Mouse (Mus musculus): ENCODE data around the gene Usp17le. TPM values are rescaled to one million over a fixed set of nuclear protein-coding genes. Genes with fewer than 3 reads are reported as not detected.
"Not testable (repeated sequence)": the region's sequence is repeated elsewhere in the genome, so short reads cannot be mapped to it uniquely, and the experiment has no call there.

Gene Usp17le
- total RNA-seq (2014; rRNA removed), result not detected in 2 replicates
- not detected in 2 replicates for polyA plus RNA-seq (2012; rRNA removed)

DNA sequence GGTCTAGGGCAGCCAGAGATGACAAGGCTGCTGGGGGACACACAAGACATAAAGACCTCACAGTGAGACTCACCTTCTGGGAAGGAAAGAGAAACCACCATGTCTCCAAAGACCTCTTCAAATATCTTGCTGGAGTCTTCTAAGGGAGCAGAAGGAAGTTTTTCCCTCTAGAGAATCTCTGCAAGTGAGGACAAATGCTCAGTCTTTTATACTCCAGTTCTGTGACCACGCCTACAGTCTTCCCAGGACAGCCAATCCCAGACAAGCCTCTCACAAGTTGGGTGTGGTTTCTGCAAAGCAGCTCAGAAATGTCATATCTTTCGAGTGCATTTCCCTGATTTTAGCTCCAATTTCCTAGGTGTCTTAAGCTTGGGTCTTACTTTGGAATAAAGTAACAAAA is at the start of gene Usp17le:
Usp17le (minus strand) TSS at position 101 of the 400 bp plus-strand sequence.
- not testable (repeated sequence) for H3K9ac ChIP-seq (ENCODE audit: low read depth, low read length); H3K36me3 ChIP-seq (ENCODE audit: control insufficient read depth, insufficient read depth, low read length); DNase-seq (ENCODE audit: extremely low read depth, low read depth, low spot score); H3K79me2 ChIP-seq (ENCODE audit: control insufficient read depth, insufficient read depth, low read length); H3K4me3 ChIP-seq (ENCODE audit: insufficient read depth, low read depth, low read length); H3K4me1 ChIP-seq (ENCODE audit: control insufficient read depth, insufficient read depth, low read length); H3K27me3 ChIP-seq (ENCODE audit: control insufficient read depth, insufficient read depth, low read length); H3K27ac ChIP-seq (replicated peaks; ENCODE audit: insufficient read depth, low read depth, low read length)
- 52% methylated on average over 2 of the region's 2 CpGs for WGBS

DNA sequence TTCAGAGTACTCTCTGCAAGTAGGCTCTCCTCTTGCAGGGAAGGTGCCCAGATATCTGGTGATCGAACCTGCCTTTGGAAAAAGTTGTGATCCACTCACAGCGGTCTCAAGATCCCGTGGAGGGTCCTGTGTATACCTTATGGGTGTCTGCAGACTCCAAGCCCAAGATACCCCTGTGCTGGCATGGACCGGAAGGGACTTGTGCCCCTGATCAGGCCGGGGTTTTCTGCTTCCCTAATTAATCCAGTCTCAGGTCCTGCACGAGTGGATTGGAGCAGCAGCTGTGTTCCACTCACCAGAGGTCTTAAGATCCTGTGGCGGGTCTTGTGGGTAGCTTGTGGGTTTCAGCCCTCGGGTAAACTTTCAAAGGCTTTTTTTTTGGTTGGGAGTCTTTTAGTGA is 33.1 kb upstream of the Usp17le start:
- WGBS, result 76% methylated on average over 8 of the region's 8 CpGs
- H3K36me3 ChIP-seq (ENCODE audit: control insufficient read depth, insufficient read depth, low read length); H3K27me3 ChIP-seq (ENCODE audit: control insufficient read depth, insufficient read depth, low read length); H3K4me3 ChIP-seq (ENCODE audit: insufficient read depth, low read depth, low read length); DNase-seq (ENCODE audit: extremely low read depth, low read depth, low spot score); H3K79me2 ChIP-seq (ENCODE audit: control insufficient read depth, insufficient read depth, low read length); H3K4me1 ChIP-seq (ENCODE audit: control insufficient read depth, insufficient read depth, low read length); H3K9ac ChIP-seq (ENCODE audit: low read depth, low read length); H3K27ac ChIP-seq (replicated peaks; ENCODE audit: insufficient read depth, low read depth, low read length): not testable (repeated sequence)

DNA sequence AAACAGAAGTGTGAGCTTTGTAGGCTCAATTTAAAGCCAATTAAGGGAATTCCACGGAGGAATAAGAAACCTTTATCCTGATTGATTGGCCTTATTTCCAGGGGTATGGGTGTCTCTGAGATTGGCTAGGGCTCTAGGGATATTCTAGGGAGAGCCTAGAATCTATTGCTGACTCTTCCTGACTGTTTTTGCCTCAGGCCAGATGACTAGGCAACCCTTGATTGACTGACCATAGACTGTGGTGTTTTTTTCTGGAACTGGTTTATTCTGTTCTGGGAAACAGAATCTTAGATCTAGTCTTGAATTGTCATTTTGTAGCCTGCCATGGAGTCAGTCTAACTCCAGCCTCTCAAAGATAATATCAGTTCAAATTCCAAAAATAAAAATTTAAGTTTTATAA is 13.5 kb upstream of the Usp17le start:
- H3K4me3 ChIP-seq (ENCODE audit: insufficient read depth, low read depth, low read length), result no peak overlapping the region
- H3K79me2 ChIP-seq (ENCODE audit: control insufficient read depth, insufficient read depth, low read length), result no peaks in the 10 kb centered on the region
- no peaks in the 10 kb centered on the region for H3K36me3 ChIP-seq (ENCODE audit: control insufficient read depth, insufficient read depth, low read length)
- no peaks in the 10 kb centered on the region for H3K27me3 ChIP-seq (ENCODE audit: control insufficient read depth, insufficient read depth, low read length)
- DNase-seq (ENCODE audit: extremely low read depth, low read depth, low spot score), result no peak
- no peak overlapping the region for H3K27ac ChIP-seq (replicated peaks; ENCODE audit: insufficient read depth, low read depth, low read length)
- WGBS, result 67% methylated on average over 1 of the region's 1 CpGs
- H3K9ac ChIP-seq (ENCODE audit: low read depth, low read length), result no peak overlapping the region
- no peaks in the 10 kb centered on the region for H3K4me1 ChIP-seq (ENCODE audit: control insufficient read depth, insufficient read depth, low read length)
- no peak for TF ChIP-seq CTCF (IDR thresholded peaks at IDR 0.05; ENCODE audit: low read depth, low read length)
- no peak for TF ChIP-seq POLR2A (IDR thresholded peaks at IDR 0.05; ENCODE audit: extremely low read depth, insufficient read depth, low read length)

Other genes with a start within 250 kb of the Usp17le start
- gene Olfr651, start 227.3 kb downstream of the Usp17le start, total RNA-seq (2014; rRNA removed), result not detected in 2 replicates
- gene Olfr651, start 227.3 kb downstream of the Usp17le start, polyA plus RNA-seq (2012; rRNA removed), result not detected in 2 replicates
- not detected in 2 replicates for gene Olfr652, start 216.6 kb downstream of the Usp17le start, total RNA-seq (2014; rRNA removed)
- not detected in 2 replicates for gene Olfr652, start 216.6 kb downstream of the Usp17le start, polyA plus RNA-seq (2012; rRNA removed)
- gene Olfr653, start 200.2 kb downstream of the Usp17le start, total RNA-seq (2014; rRNA removed), result not detected in 2 replicates
- gene Olfr653, start 200.2 kb downstream of the Usp17le start, polyA plus RNA-seq (2012; rRNA removed), result not detected in 2 replicates
- not detected in 2 replicates for gene Olfr654, start 190.4 kb downstream of the Usp17le start, total RNA-seq (2014; rRNA removed)
- not detected in 2 replicates for gene Olfr654, start 190.4 kb downstream of the Usp17le start, polyA plus RNA-seq (2012; rRNA removed)
- not detected in 2 replicates for gene Olfr655, start 175.7 kb downstream of the Usp17le start, total RNA-seq (2014; rRNA removed)
- not detected in 2 replicates for gene Olfr655, start 175.7 kb downstream of the Usp17le start, polyA plus RNA-seq (2012; rRNA removed)
- gene Olfr656, start 163.5 kb downstream of the Usp17le start, total RNA-seq (2014; rRNA removed), result not detected in 2 replicates
- gene Olfr656, start 163.5 kb downstream of the Usp17le start, polyA plus RNA-seq (2012; rRNA removed), result not detected in 2 replicates
- gene Olfr657, start 152.7 kb downstream of the Usp17le start, total RNA-seq (2014; rRNA removed), result not detected in 2 replicates
- not detected in 2 replicates for gene Olfr657, start 152.7 kb downstream of the Usp17le start, polyA plus RNA-seq (2012; rRNA removed)
- gene Olfr658, start 130.2 kb downstream of the Usp17le start, total RNA-seq (2014; rRNA removed), result not detected in 2 replicates
- gene Olfr658, start 130.2 kb downstream of the Usp17le start, polyA plus RNA-seq (2012; rRNA removed), result not detected in 2 replicates
- gene Olfr659, start 110.7 kb downstream of the Usp17le start, total RNA-seq (2014; rRNA removed), result not detected in 2 replicates
- gene Olfr659, start 110.7 kb downstream of the Usp17le start, polyA plus RNA-seq (2012; rRNA removed), result not detected in 2 replicates
- not detected in 2 replicates for gene Olfr661, start 91.0 kb downstream of the Usp17le start, total RNA-seq (2014; rRNA removed)
- not detected in 2 replicates for gene Olfr661, start 91.0 kb downstream of the Usp17le start, polyA plus RNA-seq (2012; rRNA removed)
- not detected in 2 replicates for gene Usp17lb, start 65.1 kb upstream of the Usp17le start, total RNA-seq (2014; rRNA removed)
- not detected in 2 replicates for gene Usp17lb, start 65.1 kb upstream of the Usp17le start, polyA plus RNA-seq (2012; rRNA removed)
- not detected in 2 replicates for gene Usp17la, start 79.5 kb upstream of the Usp17le start, total RNA-seq (2014; rRNA removed)
- gene Usp17la, start 79.5 kb upstream of the Usp17le start, polyA plus RNA-seq (2012; rRNA removed), result not detected in 2 replicates
- not detected in 2 replicates for gene Olfr665, start 100.6 kb upstream of the Usp17le start, total RNA-seq (2014; rRNA removed)
- gene Olfr665, start 100.6 kb upstream of the Usp17le start, polyA plus RNA-seq (2012; rRNA removed), result not detected in 2 replicates
- gene Olfr666, start 118.5 kb upstream of the Usp17le start, total RNA-seq (2014; rRNA removed), result not detected in 2 replicates
- gene Olfr666, start 118.5 kb upstream of the Usp17le start, polyA plus RNA-seq (2012; rRNA removed), result not detected in 2 replicates
- gene Olfr667, start 144.0 kb upstream of the Usp17le start, total RNA-seq (2014; rRNA removed), result not detected in 2 replicates
- gene Olfr667, start 144.0 kb upstream of the Usp17le start, polyA plus RNA-seq (2012; rRNA removed), result not detected in 2 replicates
- not detected in 2 replicates for gene Olfr668, start 150.6 kb upstream of the Usp17le start, total RNA-seq (2014; rRNA removed)
- not detected in 2 replicates for gene Olfr668, start 150.6 kb upstream of the Usp17le start, polyA plus RNA-seq (2012; rRNA removed)
- not detected in 2 replicates for gene Olfr669, start 156.8 kb upstream of the Usp17le start, total RNA-seq (2014; rRNA removed)
- gene Olfr669, start 156.8 kb upstream of the Usp17le start, polyA plus RNA-seq (2012; rRNA removed), result not detected in 2 replicates
- gene Olfr670, start 185.2 kb upstream of the Usp17le start, total RNA-seq (2014; rRNA removed), result not detected in 2 replicates
- not detected in 2 replicates for gene Olfr670, start 185.2 kb upstream of the Usp17le start, polyA plus RNA-seq (2012; rRNA removed)
- gene Olfr671, start 201.7 kb upstream of the Usp17le start, total RNA-seq (2014; rRNA removed), result not detected in 2 replicates
- not detected in 2 replicates for gene Olfr671, start 201.7 kb upstream of the Usp17le start, polyA plus RNA-seq (2012; rRNA removed)
- gene Olfr672, start 224.6 kb upstream of the Usp17le start, total RNA-seq (2014; rRNA removed), result not detected in 2 replicates
- gene Olfr672, start 224.6 kb upstream of the Usp17le start, polyA plus RNA-seq (2012; rRNA removed), result not detected in 2 replicates